Mouse (Mus musculus) inflammation-experienced regulatory T-cells, adult 6 months (primary cell): ENCODE data around the gene Hdac8. TPM values are rescaled to one million over a fixed set of nuclear protein-coding genes. Genes with fewer than 3 reads are reported as not detected.

Experiments used
- polyA plus RNA-seq, 3 experiments: library from polyadenylated mRNA; unstranded; fragments of 100-300 nt; shearing (Covaris generic); gene quantifications; one replicate each; pipeline ENCODE4 v1.2.1; 2017

The Hdac8 gene
- polyA plus RNA-seq, 3 experiments from 2014 or later: 9.7 to 13.7 (median 11.7) TPM

Other genes with a start within 250 kb of the Hdac8 start
- gene Phka1, start 138.9 kb upstream of the Hdac8 start, polyA plus RNA-seq: under 1 TPM in 1 of 3 experiments, not detected in 2; 0.09 TPM
- gene Gm3880, start 181.6 kb upstream of the Hdac8 start, polyA plus RNA-seq: not detected
- gene Gm9112, start 202.3 kb upstream of the Hdac8 start, polyA plus RNA-seq: not detected
- not detected for gene Dmrtc1b, start 202.5 kb upstream of the Hdac8 start, polyA plus RNA-seq